Mouse (Mus musculus) midbrain, embryonic 14.5 days (tissue): ENCODE measurements around the gene Stard10. TPM values are rescaled to one million over a fixed set of nuclear protein-coding genes. Genes with fewer than 3 reads are reported as not detected.

Experiments used
- ATAC-seq: fragments of 200-750 bp; cut with Nextera tagmentation; 2 replicates; pipeline ENCODE4 v1.8.0; 2017; ENCODE audit warnings: moderate number of reproducible peaks, moderate library complexity; ENCODE audit not compliant: low FRiP score, low TSS enrichment
- DNase-seq: peaks from one replicate; pipeline ENCODE4 v3.0.0-alpha.2; 2015
- H3K27ac ChIP-seq: fragments of 300-500 bp; sonication (generic); replicated peaks from 2 replicates; pipeline ENCODE4 v1.5.1; 2014; ENCODE audit warnings: mild to moderate bottlenecking, low read depth, low read length, moderate library complexity
- H3K27me3 ChIP-seq: fragments of 300-500 bp; sonication (generic); 2 replicates; pipeline ENCODE4 v1.6.1; 2014; ENCODE audit warnings: low read length, control low read depth, mixed read lengths; ENCODE audit not compliant: control insufficient read depth, insufficient read depth
- H3K36me3 ChIP-seq: fragments of 300-500 bp; sonication (generic); 2 replicates; pipeline ENCODE4 v1.6.1; 2014; ENCODE audit warnings: low read length, control low read depth; ENCODE audit not compliant: control insufficient read depth, insufficient read depth
- H3K4me1 ChIP-seq: fragments of 300-500 bp; sonication (generic); 2 replicates; pipeline ENCODE4 v1.6.1; 2014; ENCODE audit warnings: mild to moderate bottlenecking, antibody characterized with exemption, low read length, control low read depth; ENCODE audit not compliant: control insufficient read depth, insufficient read depth
- H3K4me2 ChIP-seq: fragments of 300-500 bp; sonication (generic); 2 replicates; pipeline ENCODE4 v1.6.1; 2014; ENCODE audit warnings: mild to moderate bottlenecking, low read length, moderate library complexity
- H3K4me3 ChIP-seq: fragments of 300-500 bp; sonication (generic); replicated peaks from 2 replicates; pipeline ENCODE4 v1.5.1; 2014; ENCODE audit warnings: low read depth, low read length
- H3K9ac ChIP-seq: fragments of 300-500 bp; sonication (generic); replicated peaks from 2 replicates; pipeline ENCODE4 v1.6.1; 2014; ENCODE audit warnings: mild to moderate bottlenecking, low read length, moderate library complexity
- H3K9me3 ChIP-seq: fragments of 300-500 bp; sonication (generic); 2 replicates; pipeline ENCODE4 v1.6.1; 2016; ENCODE audit warnings: low read length, control low read depth, mixed read lengths; ENCODE audit not compliant: control insufficient read depth
- WGBS: fragments of 180-500 bp; shearing (Covaris S2); extraction: QIAGEN DNeasy Blood & Tissue Kit; methylation state at CpG from one replicate; pipeline ENCODE4 v1.1.7; 2014; 5-methylcytosine and 5-hydroxymethylcytosine counted together
- polyA plus RNA-seq: library from polyadenylated mRNA; unstranded; fragments of >200 nt; fragmentation: Nextera tagmentation; extraction: Ambion mirVana; gene quantifications from 2 replicates; pipeline ENCODE4 v1.2.1, GENCODE M21; 2014

Gene Stard10
- polyA plus RNA-seq, 1 experiment from 2014 or later = 8.8 TPM

DNA sequence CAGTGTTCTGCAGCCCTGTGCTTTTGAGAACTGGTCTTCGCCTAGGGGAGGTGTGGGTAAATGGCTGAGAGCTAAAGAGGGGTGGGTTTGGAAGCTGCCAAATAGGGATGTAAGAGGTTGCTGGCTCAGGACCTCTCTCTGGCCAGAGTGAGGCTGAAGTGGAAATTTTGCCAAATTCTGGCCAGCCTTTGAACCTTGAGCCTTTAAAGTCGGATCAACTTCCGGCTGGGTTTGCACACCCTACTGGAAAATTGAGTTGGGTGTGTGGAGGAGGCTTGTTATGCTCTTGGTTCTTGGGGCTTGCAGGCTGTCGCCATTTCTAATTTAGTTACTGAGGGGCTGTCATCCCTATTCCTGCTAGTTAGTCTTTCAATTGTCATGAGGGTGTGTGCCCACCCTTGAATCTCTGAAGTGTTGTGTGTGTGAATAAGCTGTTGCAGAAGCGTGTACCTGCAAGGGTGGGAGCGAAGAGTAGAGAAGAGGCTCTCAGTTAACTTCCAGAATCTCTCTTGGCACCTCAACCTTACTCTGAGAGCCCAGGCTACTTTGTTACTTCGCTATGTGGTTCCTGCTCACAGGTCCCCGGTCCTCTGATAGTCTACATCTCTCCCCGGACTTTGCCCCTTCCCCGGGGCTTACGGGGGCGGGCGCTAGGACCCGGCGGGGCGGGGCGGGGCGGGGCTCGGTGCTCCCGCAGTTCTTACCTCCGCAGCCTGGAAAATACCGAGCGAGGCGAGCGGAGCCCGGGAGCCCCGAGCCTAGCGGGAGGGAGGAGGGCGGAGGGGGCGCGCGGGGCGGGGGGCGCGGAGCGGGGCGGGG is 3.7 kb downstream of the Stard10 start:
- peaks cover 19% of the 10 kb centered on the region; the same call in 1 of the 2 replicates for H3K27me3 ChIP-seq
- H3K4me3 ChIP-seq = peak overlapping the region; percentile 72
- peak; percentile 83 for ATAC-seq
- H3K9me3 ChIP-seq = no peaks in the 10 kb centered on the region
- peak overlapping the region; percentile 75 for H3K9ac ChIP-seq
- 4% methylated on average over 30 of the region's 37 CpGs for WGBS
- H3K27ac ChIP-seq = no peak overlapping the region
- H3K4me1 ChIP-seq = 0 out of 2 replicates have a peak, but pooled peaks cover 6% of the 10 kb centered on the region
- DNase-seq = peak; percentile 83
- H3K4me2 ChIP-seq = peak overlapping the region; percentile 100
- H3K36me3 ChIP-seq = no peaks in the 10 kb centered on the region

GRCm38 (mm10) chr7:101321218-101321827 is 4.4 kb downstream of the Stard10 start:
- Histone ChIP-seq H3K9ac (peak overlapping the region; percentile 75), H3K4me1 (0 out of 2 replicates have a peak, but pooled peaks cover 6% of the 10 kb centered on the region), H3K4me3 (peak overlapping the region; percentile 72), H3K36me3 (no peaks in the 10 kb centered on the region), H3K27ac (no peak overlapping the region), H3K9me3 (no peaks in the 10 kb centered on the region), H3K27me3 (peaks cover 19% of the 10 kb centered on the region; the same call in 1 of the 2 replicates), H3K4me2 (peak overlapping the region; percentile 100)
- peak; percentile 72 for DNase-seq
- WGBS = 1% methylated on average over 61 of the region's 61 CpGs
- ATAC-seq = peak; percentile 49; the same call in 1 of the 2 replicates

- DNase-seq = no peak
- Histone ChIP-seq H3K36me3 (no peaks in the 10 kb centered on the region), H3K4me1 (0 out of 2 replicates have a peak, but pooled peaks cover 6% of the 10 kb centered on the region), H3K9ac (no peak overlapping the region), H3K27ac (no peak overlapping the region), H3K27me3 (peaks cover 19% of the 10 kb centered on the region; the same call in 1 of the 2 replicates), H3K4me3 (no peak overlapping the region), H3K9me3 (no peaks in the 10 kb centered on the region), H3K4me2 (no peak overlapping the region)
- 68% methylated on average over 4 of the region's 4 CpGs for WGBS
- no peak for ATAC-seq
These were observed 6.3 kb downstream of the Stard10 start for GRCm38 (mm10) chr7:101323141-101323594.

- 68% methylated on average over 6 of the region's 6 CpGs for WGBS
These were observed 7.5 kb downstream of the Stard10 start for GRCm38 (mm10) chr7:101324142-101324962.

GRCm38 (mm10) chr7:101326006-101326405 is 9.1 kb downstream of the Stard10 start:
- no peaks in the 10 kb centered on the region for H3K9me3 ChIP-seq
- ATAC-seq (no peak), DNase-seq (no peak)
- no peak overlapping the region for H3K4me3 ChIP-seq
- WGBS = 82% methylated on average over 5 of the region's 5 CpGs
- peaks cover 8% of the 10 kb centered on the region; the same call in 1 of the 2 replicates for H3K27me3 ChIP-seq
- H3K36me3 ChIP-seq = no peaks in the 10 kb centered on the region
- no peak overlapping the region for H3K27ac ChIP-seq
- H3K4me1 ChIP-seq = 0 out of 2 replicates have a peak, but pooled peaks cover 11% of the 10 kb centered on the region
- no peak overlapping the region for H3K9ac ChIP-seq
- H3K4me2 ChIP-seq = no peak overlapping the region

More at GRCm38 (mm10) chr7:101324142-101324962, 7.5 kb downstream of the Stard10 start:
- H3K4me1 ChIP-seq = 0 out of 2 replicates have a peak, but pooled peaks cover 10% of the 10 kb centered on the region
- no peak overlapping the region for H3K9ac ChIP-seq
- no peak for DNase-seq
- H3K36me3 ChIP-seq = no peaks in the 10 kb centered on the region
- H3K27me3 ChIP-seq = peaks cover 16% of the 10 kb centered on the region; the same call in 1 of the 2 replicates
- H3K9me3 ChIP-seq = no peaks in the 10 kb centered on the region
- no peak for ATAC-seq
- H3K4me3 ChIP-seq = no peak overlapping the region
- H3K27ac ChIP-seq = no peak overlapping the region
- no peak overlapping the region for H3K4me2 ChIP-seq

DNA sequence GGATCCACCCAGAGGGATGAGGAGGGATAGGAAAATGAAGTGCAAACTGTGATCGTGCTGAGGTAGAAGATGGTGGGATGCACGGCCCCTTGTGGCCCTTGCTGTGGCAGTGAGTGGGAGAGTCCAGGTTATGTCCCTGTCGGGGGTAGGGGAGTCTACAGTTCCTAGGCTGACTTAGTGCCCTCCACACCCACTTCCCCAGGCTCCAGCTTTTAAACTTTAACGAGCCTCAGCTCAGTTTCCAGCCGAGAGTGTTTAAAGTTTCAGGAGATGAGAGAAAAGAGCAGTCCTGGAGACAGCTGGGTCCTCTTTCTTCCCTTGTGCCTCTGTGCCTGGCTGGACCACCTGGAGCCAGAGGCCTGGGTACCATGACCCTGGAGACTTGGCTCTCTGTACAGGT is 10.4 kb downstream of the Stard10 start:
- Histone ChIP-seq H3K27me3 (0 out of 2 replicates have a peak, but pooled peaks cover 3% of the 10 kb centered on the region), H3K4me3 (no peak overlapping the region), H3K9ac (no peak overlapping the region), H3K4me1 (0 out of 2 replicates have a peak, but pooled peaks cover 5% of the 10 kb centered on the region), H3K4me2 (no peak overlapping the region), H3K36me3 (no peaks in the 10 kb centered on the region), H3K9me3 (no peaks in the 10 kb centered on the region), H3K27ac (no peak overlapping the region)
- no peak for DNase-seq
- no peak for ATAC-seq
- 59% methylated on average over 5 of the region's 5 CpGs for WGBS

DNA sequence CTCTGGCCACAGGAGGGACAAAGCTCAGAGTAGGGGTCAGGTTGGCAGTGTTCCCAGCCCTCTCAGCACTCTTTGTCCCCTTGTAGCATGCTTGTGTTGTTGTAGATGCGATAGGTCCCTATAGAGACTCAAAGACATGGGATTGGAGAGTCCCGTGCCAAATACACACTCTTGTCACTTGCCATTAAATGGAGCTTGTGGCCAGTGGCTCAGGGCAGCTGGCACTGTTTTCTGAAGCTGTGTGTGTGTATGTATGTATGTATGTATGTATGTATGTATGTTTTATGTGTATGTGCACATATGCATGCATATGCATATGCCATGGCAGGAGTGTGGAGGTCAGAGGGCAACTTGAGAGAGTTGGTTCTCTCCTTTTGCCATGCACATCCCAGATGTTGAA is 10.9 kb downstream of the Stard10 start:
- Histone ChIP-seq H3K36me3 (no peaks in the 10 kb centered on the region), H3K27me3 (no peaks in the 10 kb centered on the region), H3K27ac (no peak overlapping the region), H3K9me3 (no peaks in the 10 kb centered on the region), H3K9ac (no peak overlapping the region), H3K4me3 (no peak overlapping the region), H3K4me1 (0 out of 2 replicates have a peak, but pooled peaks cover 5% of the 10 kb centered on the region), H3K4me2 (no peak overlapping the region)
- DNase-seq (no peak), ATAC-seq (no peak)
- 81% methylated on average over 2 of the region's 2 CpGs for WGBS

DNA sequence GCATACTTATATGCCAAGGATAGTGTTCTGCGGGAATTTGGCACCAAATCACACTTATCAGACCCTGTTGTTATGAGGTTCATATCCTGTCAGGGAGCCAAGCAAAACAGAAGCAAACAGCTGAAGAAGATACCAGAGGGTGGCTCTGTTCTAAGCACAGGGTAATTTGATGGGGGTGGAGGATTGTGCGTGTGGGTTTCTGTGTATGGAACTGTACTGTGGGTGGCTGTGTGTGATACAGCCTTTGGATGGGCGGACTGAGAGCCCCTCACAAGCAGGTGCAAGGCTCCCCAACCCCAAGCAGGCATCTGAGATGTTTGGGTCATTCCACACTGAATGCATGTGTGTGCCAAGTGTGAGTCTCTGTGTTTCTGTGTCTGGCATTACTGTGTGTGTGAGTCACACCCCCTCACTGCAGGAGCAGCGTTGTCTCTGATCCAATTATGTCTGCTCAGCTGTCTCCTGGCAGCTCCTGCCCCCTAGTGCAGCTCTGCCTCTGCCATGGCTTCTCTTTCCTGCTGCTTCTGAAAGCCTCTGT is 11.8 kb downstream of the Stard10 start:
- Histone ChIP-seq H3K4me2 (no peak overlapping the region), H3K27ac (peak overlapping the region; percentile 52), H3K9ac (no peak overlapping the region), H3K27me3 (no peaks in the 10 kb centered on the region), H3K36me3 (no peaks in the 10 kb centered on the region), H3K4me3 (no peak overlapping the region), H3K4me1 (0 out of 2 replicates have a peak, but pooled peaks cover 5% of the 10 kb centered on the region), H3K9me3 (no peaks in the 10 kb centered on the region)
- ATAC-seq = no peak
- DNase-seq = peak; percentile 57
- WGBS = 65% methylated on average over 4 of the region's 4 CpGs
